Mouse (Mus musculus) G1E (cell line): ENCODE data around the gene Med6. TPM values are rescaled to one million over a fixed set of nuclear protein-coding genes. Genes with fewer than 3 reads are reported as not detected.
"Not testable (repeated sequence)": the region's sequence is repeated elsewhere in the genome, so short reads cannot be mapped to it uniquely, and the experiment has no call there.

ENCODE experiments used
- ATAC-seq: 2 replicates; pipeline ENCODE4 v1.8.0; 2016; ENCODE audit warnings: mild to moderate bottlenecking; ENCODE audit not compliant: insufficient number of reproducible peaks, poor library complexity, low FRiP score, severe bottlenecking; ENCODE audit errors: extremely low read depth
- DNase-seq: peaks from one replicate; pipeline ENCODE4 v3.0.0; 2012; ENCODE audit warnings: low spot score
- H3K27me3 ChIP-seq: 2 replicates; pipeline ENCODE4 v1.6.1; 2012; ENCODE audit warnings: mild to moderate bottlenecking, low read length, inconsistent platforms; ENCODE audit not compliant: insufficient read depth
- H3K36me3 ChIP-seq: replicated peaks from 2 replicates; pipeline ENCODE3; 2012; ENCODE audit warnings: mild to moderate bottlenecking, inconsistent platforms
- H3K4me1 ChIP-seq: 2 replicates; pipeline ENCODE4 v1.6.1; 2012; ENCODE audit warnings: low read depth, low read length, inconsistent platforms, mixed read lengths; ENCODE audit not compliant: insufficient read depth
- H3K4me3 ChIP-seq: 2 replicates; pipeline ENCODE4 v1.5.1; 2012; ENCODE audit warnings: low read depth, mild to moderate bottlenecking, inconsistent platforms, low read length, moderate library complexity, mixed read lengths
- H3K9me3 ChIP-seq: replicated peaks from 2 replicates; pipeline ENCODE4 v1.6.1; 2012; ENCODE audit warnings: inconsistent platforms
- CTCF ChIP-seq: IDR thresholded peaks from 2 replicates; pipeline ENCODE4 v1.5.1; 2012; ENCODE audit warnings: low read depth, low read length, inconsistent platforms, mixed read lengths
- GATA1 ChIP-seq: IDR thresholded peaks from 2 replicates; pipeline ENCODE4 v1.6.1; 2012; ENCODE audit warnings: borderline replicate concordance, low read length, inconsistent platforms, mixed read lengths
- GATA2 ChIP-seq: IDR thresholded peaks from 2 replicates; pipeline ENCODE4 v1.6.1; 2012; ENCODE audit warnings: low read depth, low read length, inconsistent platforms, borderline replicate concordance
- POLR2AphosphoS5 ChIP-seq: IDR thresholded peaks from 2 replicates; pipeline ENCODE4 v1.6.1; 2012; ENCODE audit warnings: low read depth, low read length, inconsistent platforms; ENCODE audit not compliant: insufficient replicate concordance
- TAL1 ChIP-seq: conservative IDR thresholded peaks from 2 replicates; pipeline ENCODE4 v1.6.1; 2012; ENCODE audit warnings: low read depth, low read length, inconsistent platforms, mixed read lengths
- polyA plus RNA-seq: library from polyadenylated mRNA; stranded (reverse); fragments of >175 nt; gene quantifications from 2 replicates; pipeline ENCODE4 v1.2.3, GENCODE M21; 2012
- total RNA-seq, 2 experiments: library from RNA; stranded (forward) in 1 of 2; stranded (reverse) in 1 of 2; fragments of 200-1000 nt in 1 of 2; fragments of >200 nt in 1 of 2; fragmentation: Nextera tagmentation in 1 of 2; gene quantifications; 2 replicates each; pipeline ENCODE4 v1.2.3; 2014 to 2017

The Med6 gene
- total and polyA plus RNA-seq, 3 experiments = 4.2 to 180 (median 45.0) TPM

- ATAC-seq = no peak
- no peak overlapping the region for H3K4me3 ChIP-seq
- no peaks in the 10 kb centered on the region for H3K27me3 ChIP-seq
- TF ChIP-seq GATA1 (no peak), CTCF (no peak), GATA2 (no peak), POLR2AphosphoS5 (no peak), TAL1 (no peak)
- peaks cover 2% of the 10 kb centered on the region for H3K36me3 ChIP-seq
- no peak for DNase-seq
- H3K9me3 ChIP-seq = no peaks in the 10 kb centered on the region
- H3K4me1 ChIP-seq = peaks cover 13% of the 10 kb centered on the region
Observed at GRCm38 (mm10) chr12:81564173-81564572, 30.6 kb downstream of the Med6 start.

- Histone ChIP-seq H3K36me3 (no peaks in the 10 kb centered on the region), H3K9me3 (no peaks in the 10 kb centered on the region), H3K4me3 (no peak overlapping the region), H3K4me1 (peaks cover 12% of the 10 kb centered on the region), H3K27me3 (no peaks in the 10 kb centered on the region)
- DNase-seq = no peak
- TF ChIP-seq POLR2AphosphoS5 (no peak), CTCF (no peak)
- no peak for ATAC-seq
Observed at GRCm38 (mm10) chr12:81549286-81549685, 45.5 kb downstream of the Med6 start.

GRCm38 (mm10) chr12:81547163-81547562 is 47.6 kb downstream of the Med6 start:
- no peaks in the 10 kb centered on the region for H3K9me3 ChIP-seq
- no peaks in the 10 kb centered on the region for H3K27me3 ChIP-seq
- no peak overlapping the region for H3K4me3 ChIP-seq
- peaks cover 12% of the 10 kb centered on the region for H3K4me1 ChIP-seq
- ATAC-seq (peak; percentile 70), DNase-seq (no peak)
- no peak for TF ChIP-seq GATA1
- TF ChIP-seq CTCF = no peak
- TF ChIP-seq TAL1 = no peak
- TF ChIP-seq POLR2AphosphoS5 = no peak
- no peak for TF ChIP-seq GATA2
- no peaks in the 10 kb centered on the region for H3K36me3 ChIP-seq

- no peak for TF ChIP-seq GATA1
- TF ChIP-seq GATA2 = no peak
- TF ChIP-seq CTCF = no peak
- peaks cover 11% of the 10 kb centered on the region for H3K36me3 ChIP-seq
- ATAC-seq (no peak), DNase-seq (no peak)
- H3K9me3 ChIP-seq = no peaks in the 10 kb centered on the region
- peak overlapping the region; percentile 77 for H3K4me3 ChIP-seq
- peaks cover 27% of the 10 kb centered on the region for H3K4me1 ChIP-seq
- no peaks in the 10 kb centered on the region for H3K27me3 ChIP-seq
Observed at GRCm38 (mm10) chr12:81533029-81533419, 61.8 kb downstream of the Med6 start.

- H3K4me3 ChIP-seq = peak within 1 kb of the TSS; percentile 77
- H3K27me3 ChIP-seq = no peaks in the 10 kb centered on the region
- peaks cover 27% of the 10 kb centered on the region for H3K4me1 ChIP-seq
- DNase-seq (peak; percentile 80), ATAC-seq (peak; percentile 93)
- H3K9me3 ChIP-seq = no peaks in the 10 kb centered on the region
- peaks cover 11% of the 10 kb centered on the region for H3K36me3 ChIP-seq
- no peak for TF ChIP-seq TAL1
- TF ChIP-seq GATA2 = no peak
- TF ChIP-seq POLR2AphosphoS5 = no peak
- no peak for TF ChIP-seq GATA1
- TF ChIP-seq CTCF = no peak
Observed at GRCm38 (mm10) chr12:81532316-81533028, 62.3 kb downstream of the Med6 start, which contains the start of the genes Gm20498 and Synj2bp. Gene Gm20498, minus strand, starts transcription at chr12:81532905. Gene Synj2bp, minus strand, starts transcription at chr12:81532911.

- Histone ChIP-seq H3K4me1 (peaks cover 24% of the 10 kb centered on the region), H3K36me3 (peaks cover 17% of the 10 kb centered on the region), H3K4me3 (peak overlapping the region; percentile 3; the same call in 1 of the 2 replicates)
- H3K9me3 ChIP-seq, DNase-seq, H3K27me3 ChIP-seq, ATAC-seq: not testable (repeated sequence)
Observed at GRCm38 (mm10) chr12:81530587-81530986, 64.2 kb downstream of the Med6 start.

Other genes with a start within 250 kb of the Med6 start
- 0.68 and 2.2 TPM in 2 replicates for gene Gm4787, start 215.5 kb downstream of the Med6 start, total RNA-seq (2014; fragmentation: Nextera tagmentation)
- 0.70 and 0.82 TPM in 2 replicates for gene Gm4787, start 215.5 kb downstream of the Med6 start, total RNA-seq (2017)
- not detected in 2 replicates for gene Gm4787, start 215.5 kb downstream of the Med6 start, polyA plus RNA-seq
- 2.6 and 3.0 TPM in 2 replicates for gene Adam4, start 173.1 kb downstream of the Med6 start, total RNA-seq (2014; fragmentation: Nextera tagmentation)
- gene Adam4, start 173.1 kb downstream of the Med6 start, total RNA-seq (2017) = 0.99 and 1.5 TPM in 2 replicates
- gene Adam4, start 173.1 kb downstream of the Med6 start, polyA plus RNA-seq = not detected in 2 replicates
- gene Cox16, start 109.9 kb downstream of the Med6 start, total RNA-seq (2014; fragmentation: Nextera tagmentation) = 144 and 205 TPM in 2 replicates
- gene Cox16, start 109.9 kb downstream of the Med6 start, total RNA-seq (2017) = 159 and 166 TPM in 2 replicates
- 28.1 and 64.2 TPM in 2 replicates for gene Cox16, start 109.9 kb downstream of the Med6 start, polyA plus RNA-seq
- 30.3 and 44.0 TPM in 2 replicates for gene Gm20498, start 62.1 kb downstream of the Med6 start, total RNA-seq (2014; fragmentation: Nextera tagmentation)
- gene Gm20498, start 62.1 kb downstream of the Med6 start, total RNA-seq (2017) = 99.1 and 116 TPM in 2 replicates
- 64.7 and 98.4 TPM in 2 replicates for gene Gm20498, start 62.1 kb downstream of the Med6 start, polyA plus RNA-seq
- gene Synj2bp, start 62.1 kb downstream of the Med6 start, total RNA-seq (2014; fragmentation: Nextera tagmentation) = 80.0 and 81.6 TPM in 2 replicates
- gene Synj2bp, start 62.1 kb downstream of the Med6 start, total RNA-seq (2017) = 103 and 123 TPM in 2 replicates
- gene Synj2bp, start 62.1 kb downstream of the Med6 start, polyA plus RNA-seq = 3.5 and 5.3 TPM in 2 replicates
- not detected in 2 replicates for gene Adam21, start 26.5 kb downstream of the Med6 start, total RNA-seq (2014; fragmentation: Nextera tagmentation)
- gene Adam21, start 26.5 kb downstream of the Med6 start, total RNA-seq (2017) = 0.22 and 0.23 TPM in 2 replicates
- not detected in 2 replicates for gene Adam21, start 26.5 kb downstream of the Med6 start, polyA plus RNA-seq
- not detected in 2 replicates for gene Ttc9, start 36.2 kb upstream of the Med6 start, total RNA-seq (2014; fragmentation: Nextera tagmentation)
- gene Ttc9, start 36.2 kb upstream of the Med6 start, total RNA-seq (2017) = 0.12 and 0.27 TPM in 2 replicates
- gene Ttc9, start 36.2 kb upstream of the Med6 start, polyA plus RNA-seq = not detected in 2 replicates
- gene Map3k9, start 186.2 kb upstream of the Med6 start, total RNA-seq (2014; fragmentation: Nextera tagmentation) = 0.53 TPM in 1 of 2 replicates, not detected in the other
- gene Map3k9, start 186.2 kb upstream of the Med6 start, total RNA-seq (2017) = 0.11 and 0.12 TPM in 2 replicates
- gene Map3k9, start 186.2 kb upstream of the Med6 start, polyA plus RNA-seq = not detected in 2 replicates